Mouse (Mus musculus): ENCODE results near the gene Pole.

The Pole gene

GRCm38 (mm10) chr5:110285770-110286445, at the start of gene Pole, which contains the start of gene Pxmp2:
Pole (plus strand) TSS chr5:110286306.
Pxmp2 (minus strand) TSS chr5:110286186.
- DNase-seq (ENCODE audit: low read depth, low spot score) = peak; percentile 95

GRCm38 (mm10) chr5:110244091-110244490, 42.0 kb upstream of the Pole start:
- DNase-seq (ENCODE audit: low read depth, low spot score) = no peak

GRCm38 (mm10) chr5:110266941-110267340, 19.2 kb upstream of the Pole start:
- no peak for DNase-seq (ENCODE audit: low read depth, low spot score)

- DNase-seq (ENCODE audit: low read depth, low spot score) = peak; percentile 95
These were observed 16.7 kb upstream of the Pole start, which contains the start of gene Pgam5 for GRCm38 (mm10) chr5:110269141-110270101. Pgam5 (minus strand) TSS chr5:110269913.

- DNase-seq (ENCODE audit: low read depth, low spot score) = no peak
These were observed 15.9 kb upstream of the Pole start for GRCm38 (mm10) chr5:110270242-110270641.

GRCm38 (mm10) chr5:110274147-110274546, 12.0 kb upstream of the Pole start:
- DNase-seq (ENCODE audit: low read depth, low spot score) = no peak

- no peak for DNase-seq (ENCODE audit: low read depth, low spot score)
These were observed 11.3 kb upstream of the Pole start for GRCm38 (mm10) chr5:110274846-110275245.

- no peak for DNase-seq (ENCODE audit: low read depth, low spot score)
These were observed 9.7 kb upstream of the Pole start for GRCm38 (mm10) chr5:110276391-110276790.

- no peak for DNase-seq (ENCODE audit: low read depth, low spot score)
These were observed 9.2 kb upstream of the Pole start for GRCm38 (mm10) chr5:110276910-110277309.

- DNase-seq (ENCODE audit: low read depth, low spot score) = no peak
These were observed 4.1 kb upstream of the Pole start for GRCm38 (mm10) chr5:110281984-110282383.

GRCm38 (mm10) chr5:110284536-110284935, 1.6 kb upstream of the Pole start:
- peak; percentile 58 for DNase-seq (ENCODE audit: low read depth, low spot score)

GRCm38 (mm10) chr5:110285156-110285555, 950 bp upstream of the Pole start:
- DNase-seq (ENCODE audit: low read depth, low spot score) = peak; percentile 4

GRCm38 (mm10) chr5:110286446-110287083, 459 bp downstream of the Pole start:
- no peak for DNase-seq (ENCODE audit: low read depth, low spot score)

GRCm38 (mm10) chr5:110287084-110287475, 974 bp downstream of the Pole start:
- peak; percentile 0 for DNase-seq (ENCODE audit: low read depth, low spot score)

- DNase-seq (ENCODE audit: low read depth, low spot score) = no peak
These were observed 5.5 kb downstream of the Pole start for GRCm38 (mm10) chr5:110291649-110292048.

GRCm38 (mm10) chr5:110296637-110297036, 10.5 kb downstream of the Pole start:
- no peak for DNase-seq (ENCODE audit: low read depth, low spot score)

- DNase-seq (ENCODE audit: low read depth, low spot score) = no peak
These were observed 14.5 kb downstream of the Pole start for GRCm38 (mm10) chr5:110300591-110300990.

- no peak for DNase-seq (ENCODE audit: low read depth, low spot score)
These were observed 22.8 kb downstream of the Pole start for GRCm38 (mm10) chr5:110308861-110309260.

GRCm38 (mm10) chr5:110313127-110313526, 27.0 kb downstream of the Pole start:
- no peak for DNase-seq (ENCODE audit: low read depth, low spot score)

- DNase-seq (ENCODE audit: low read depth, low spot score) = no peak
These were observed 44.4 kb downstream of the Pole start for GRCm38 (mm10) chr5:110330508-110330907.

GRCm38 (mm10) chr5:110338792-110339191, 52.7 kb downstream of the Pole start:
- DNase-seq (ENCODE audit: low read depth, low spot score) = no peak
